Mouse (Mus musculus): ENCODE results near the gene Dpt. TPM values are rescaled to one million over a fixed set of nuclear protein-coding genes. Genes with fewer than 3 reads are reported as not detected.
"Not testable (repeated sequence)": the region's sequence is repeated elsewhere in the genome, so short reads cannot be mapped to it uniquely, and the experiment has no call there.

Dpt gene
- polyA plus RNA-seq, 1 experiment = 0.10 TPM

GRCm38 (mm10) chr1:164787771-164788170, 8.7 kb upstream of the Dpt start:
- Histone ChIP-seq H3K4me1 (ENCODE audit: control insufficient read depth, insufficient read depth, low read length) (peaks cover 5% of the 10 kb centered on the region), H3K27ac (ENCODE audit: insufficient read depth, low read length) (no peak overlapping the region), H3K4me3 (ENCODE audit: insufficient read depth, low read length) (no peak overlapping the region)
- TF ChIP-seq POLR2A (IDR thresholded peaks at IDR 0.05; ENCODE audit: extremely low read depth, insufficient read depth, low read length) (peak; percentile 47; the same call in 1 of the 2 replicates), CTCF (IDR thresholded peaks at IDR 0.05; ENCODE audit: extremely low read depth, insufficient read depth, low read length) (no peak)

- Histone ChIP-seq H3K4me3 (ENCODE audit: insufficient read depth, low read length) (no peak overlapping the region), H3K4me1 (ENCODE audit: control insufficient read depth, insufficient read depth, low read length) (peaks cover 5% of the 10 kb centered on the region), H3K27ac (ENCODE audit: insufficient read depth, low read length) (no peak overlapping the region)
- TF ChIP-seq CTCF (IDR thresholded peaks at IDR 0.05; ENCODE audit: extremely low read depth, insufficient read depth, low read length) (no peak), POLR2A (IDR thresholded peaks at IDR 0.05; ENCODE audit: extremely low read depth, insufficient read depth, low read length) (no peak)
Observed at GRCm38 (mm10) chr1:164788292-164788691, 8.2 kb upstream of the Dpt start.

GRCm38 (mm10) chr1:164790296-164790695, 6.1 kb upstream of the Dpt start:
- not testable (repeated sequence) for H3K4me3 ChIP-seq (ENCODE audit: insufficient read depth, low read length); H3K4me1 ChIP-seq (ENCODE audit: control insufficient read depth, insufficient read depth, low read length); H3K27ac ChIP-seq (ENCODE audit: insufficient read depth, low read length)

GRCm38 (mm10) chr1:164793049-164793448, 3.4 kb upstream of the Dpt start:
- H3K4me3 ChIP-seq (ENCODE audit: insufficient read depth, low read length) = no peak overlapping the region
- TF ChIP-seq CTCF (IDR thresholded peaks at IDR 0.05; ENCODE audit: extremely low read depth, insufficient read depth, low read length) (no peak), POLR2A (IDR thresholded peaks at IDR 0.05; ENCODE audit: extremely low read depth, insufficient read depth, low read length) (no peak)
- H3K4me1 ChIP-seq (ENCODE audit: control insufficient read depth, insufficient read depth, low read length) = no peaks in the 10 kb centered on the region

GRCm38 (mm10) chr1:164797746-164798285, 1.4 kb downstream of the Dpt start:
- H3K4me1 ChIP-seq (ENCODE audit: control insufficient read depth, insufficient read depth, low read length) = no peaks in the 10 kb centered on the region; the same call in 1 of the 2 replicates
- TF ChIP-seq CTCF (IDR thresholded peaks at IDR 0.05; ENCODE audit: extremely low read depth, insufficient read depth, low read length) (no peak), POLR2A (IDR thresholded peaks at IDR 0.05; ENCODE audit: extremely low read depth, insufficient read depth, low read length) (no peak)
- no peak overlapping the region for H3K27ac ChIP-seq (ENCODE audit: insufficient read depth, low read length)
- no peak overlapping the region for H3K4me3 ChIP-seq (ENCODE audit: insufficient read depth, low read length)

More at GRCm38 (mm10) chr1:164793049-164793448, 3.4 kb upstream of the Dpt start:
- H3K27ac ChIP-seq (ENCODE audit: insufficient read depth, low read length) = no peak overlapping the region

- TF ChIP-seq POLR2A (IDR thresholded peaks at IDR 0.05; ENCODE audit: extremely low read depth, insufficient read depth, low read length) (no peak), CTCF (IDR thresholded peaks at IDR 0.05; ENCODE audit: extremely low read depth, insufficient read depth, low read length) (no peak)
- no peaks in the 10 kb centered on the region; the same call in 1 of the 2 replicates for H3K4me1 ChIP-seq (ENCODE audit: control insufficient read depth, insufficient read depth, low read length)
- no peak overlapping the region for H3K4me3 ChIP-seq (ENCODE audit: insufficient read depth, low read length)
- no peak overlapping the region for H3K27ac ChIP-seq (ENCODE audit: insufficient read depth, low read length)
Observed at GRCm38 (mm10) chr1:164798471-164798922, 2.1 kb downstream of the Dpt start.

GRCm38 (mm10) chr1:164799161-164799560, 2.7 kb downstream of the Dpt start:
- H3K27ac ChIP-seq (ENCODE audit: insufficient read depth, low read length) = no peak overlapping the region
- TF ChIP-seq CTCF (IDR thresholded peaks at IDR 0.05; ENCODE audit: extremely low read depth, insufficient read depth, low read length) (no peak), POLR2A (IDR thresholded peaks at IDR 0.05; ENCODE audit: extremely low read depth, insufficient read depth, low read length) (no peak)
- no peak overlapping the region for H3K4me3 ChIP-seq (ENCODE audit: insufficient read depth, low read length)
- no peaks in the 10 kb centered on the region; the same call in 1 of the 2 replicates for H3K4me1 ChIP-seq (ENCODE audit: control insufficient read depth, insufficient read depth, low read length)

- H3K4me3 ChIP-seq (ENCODE audit: insufficient read depth, low read length) = no peak overlapping the region
- TF ChIP-seq POLR2A (IDR thresholded peaks at IDR 0.05; ENCODE audit: extremely low read depth, insufficient read depth, low read length) = no peak
- TF ChIP-seq CTCF (IDR thresholded peaks at IDR 0.05; ENCODE audit: extremely low read depth, insufficient read depth, low read length) = no peak
- no peak overlapping the region for H3K27ac ChIP-seq (ENCODE audit: insufficient read depth, low read length)
- H3K4me1 ChIP-seq (ENCODE audit: control insufficient read depth, insufficient read depth, low read length) = no peaks in the 10 kb centered on the region; the same call in 1 of the 2 replicates
Observed at GRCm38 (mm10) chr1:164804277-164804676, 7.8 kb downstream of the Dpt start.

GRCm38 (mm10) chr1:164804751-164805435, 8.4 kb downstream of the Dpt start:
- no peaks in the 10 kb centered on the region for H3K4me1 ChIP-seq (ENCODE audit: control insufficient read depth, insufficient read depth, low read length)
- no peak overlapping the region for H3K27ac ChIP-seq (ENCODE audit: insufficient read depth, low read length)
- TF ChIP-seq POLR2A (IDR thresholded peaks at IDR 0.05; ENCODE audit: extremely low read depth, insufficient read depth, low read length) (no peak), CTCF (IDR thresholded peaks at IDR 0.05; ENCODE audit: extremely low read depth, insufficient read depth, low read length) (no peak)
- H3K4me3 ChIP-seq (ENCODE audit: insufficient read depth, low read length) = no peak overlapping the region

- Histone ChIP-seq H3K27ac (ENCODE audit: insufficient read depth, low read length) (no peak overlapping the region), H3K4me3 (ENCODE audit: insufficient read depth, low read length) (no peak overlapping the region), H3K4me1 (ENCODE audit: control insufficient read depth, insufficient read depth, low read length) (no peaks in the 10 kb centered on the region)
- no peak for TF ChIP-seq POLR2A (IDR thresholded peaks at IDR 0.05; ENCODE audit: extremely low read depth, insufficient read depth, low read length)
- no peak for TF ChIP-seq CTCF (IDR thresholded peaks at IDR 0.05; ENCODE audit: extremely low read depth, insufficient read depth, low read length)
Observed at GRCm38 (mm10) chr1:164809371-164809770, 12.9 kb downstream of the Dpt start.

All from cortical plate, adult 2 months (tissue).